Mouse (Mus musculus) MEL (cell line): Measurements from ENCODE around the gene Adtrp.

Experiments
- CTCF ChIP-seq, 3 experiments: IDR thresholded peaks in 2 of 3; conservative IDR thresholded peaks in 1 of 3; 2 replicates each; pipeline ENCODE4 v1.5.1; 2011 to 2012; ENCODE audit warnings: low read length in 3 of 3, low read depth in 2 of 3, mild to moderate bottlenecking in 2 of 3, improper control_type of control experiment in 1 of 3, inconsistent platforms in 1 of 3, mixed read lengths in 1 of 3, moderate library complexity in 1 of 3; ENCODE audit not compliant: control insufficient read depth in 1 of 3, insufficient read depth in 1 of 3, poor library complexity in 1 of 3, severe bottlenecking in 1 of 3
- ELF1 ChIP-seq: IDR thresholded peaks from 2 replicates; pipeline ENCODE4 v1.6.1; 2014; ENCODE audit warnings: low read depth, mild to moderate bottlenecking, inconsistent platforms, low read length, improper control_type of control experiment, moderate library complexity
- EP300 ChIP-seq, 2 experiments: IDR thresholded peaks; 2 replicates each; pipeline ENCODE4 v1.6.1; 2011; ENCODE audit warnings: improper control_type of control experiment in 2 of 2, low read length in 2 of 2, low read depth in 1 of 2, mild to moderate bottlenecking in 1 of 2
- GATA1 ChIP-seq: IDR thresholded peaks from 2 replicates; pipeline ENCODE4 v1.6.1; 2011; ENCODE audit warnings: low read depth, low read length, improper control_type of control experiment
- HCFC1 ChIP-seq: IDR thresholded peaks from 2 replicates; pipeline ENCODE4 v1.6.1; 2012; ENCODE audit warnings: low read depth, mild to moderate bottlenecking, inconsistent platforms, low read length, improper control_type of control experiment, moderate library complexity
- JUND ChIP-seq: IDR thresholded peaks from 2 replicates; pipeline ENCODE4 v1.6.1; 2011; ENCODE audit warnings: low read depth, mild to moderate bottlenecking, improper control_type of control experiment, low read length
- KAT2A ChIP-seq: conservative IDR thresholded peaks from 2 replicates; pipeline ENCODE4 v1.6.1; 2012; ENCODE audit warnings: low read depth, low read length, improper control_type of control experiment, inconsistent platforms
- MXI1 ChIP-seq: IDR thresholded peaks from 2 replicates; pipeline ENCODE4 v1.6.1; 2011; ENCODE audit warnings: mild to moderate bottlenecking, low read depth, low read length, improper control_type of control experiment
- NELFE ChIP-seq: IDR thresholded peaks from 2 replicates; pipeline ENCODE4 v1.6.1; 2011; ENCODE audit warnings: low read depth, low read length, improper control_type of control experiment
- NRF1 ChIP-seq: IDR thresholded peaks from 2 replicates; pipeline ENCODE4 v1.6.1; 2014; ENCODE audit warnings: low read depth, mild to moderate bottlenecking, inconsistent platforms, low read length, improper control_type of control experiment, moderate library complexity; ENCODE audit not compliant: poor library complexity, insufficient read depth, severe bottlenecking
- POLR2A ChIP-seq, 2 experiments: IDR thresholded peaks; 2 replicates each; pipeline ENCODE4 v1.6.1; 2011 to 2012; ENCODE audit warnings: low read length in 2 of 2, mild to moderate bottlenecking in 2 of 2, control low read depth in 1 of 2, improper control_type of control experiment in 1 of 2, low read depth in 1 of 2, moderate library complexity in 1 of 2; ENCODE audit not compliant: control insufficient read depth in 1 of 2, insufficient read depth in 1 of 2, poor library complexity in 1 of 2
- ZKSCAN1 ChIP-seq: IDR thresholded peaks from 2 replicates; pipeline ENCODE4 v1.6.1; 2012; ENCODE audit warnings: low read depth, mild to moderate bottlenecking, inconsistent platforms, low read length, improper control_type of control experiment, moderate library complexity

DNA sequence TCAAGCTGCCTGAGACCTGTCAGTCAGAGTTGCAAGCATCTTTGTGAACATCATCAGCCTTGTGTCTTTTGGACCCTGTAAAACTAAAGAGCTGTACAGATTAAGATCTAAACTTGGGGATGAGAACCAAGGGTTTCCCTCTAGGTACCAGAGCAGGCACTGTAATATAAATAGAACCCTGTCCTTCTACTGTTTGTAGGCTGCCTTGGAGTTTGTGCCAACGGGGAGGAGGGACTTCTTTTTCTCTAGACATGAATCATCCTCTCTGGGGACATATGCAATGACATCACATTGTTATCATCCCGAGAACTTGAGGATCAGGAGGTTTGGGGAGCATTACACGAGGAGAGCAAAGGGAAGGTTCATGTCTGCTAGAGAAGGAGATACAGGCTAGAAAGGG is 24.4 kb downstream of the Adtrp start:
- TF ChIP-seq EP300 (IDR thresholded peaks at IDR 0.05; ENCODE audit: low read depth in 1 of 2, low read length in 2 of 2) (no peak), KAT2A (no peak), MXI1 (no peak), CTCF (IDR thresholded peaks at IDR 0.05 in 2 of 3, conservative IDR thresholded peaks at IDR 0.05 in 1 of 3; ENCODE audit: control insufficient read depth in 1 of 3, insufficient read depth in 1 of 3, low read depth in 2 of 3, low read length in 3 of 3, poor library complexity in 1 of 3, severe bottlenecking in 1 of 3) (no peak), ZKSCAN1 (no peak), NRF1 (no peak), POLR2A (IDR thresholded peaks at IDR 0.05; ENCODE audit: control insufficient read depth in 1 of 2, insufficient read depth in 1 of 2, low read depth in 1 of 2, low read length in 2 of 2, poor library complexity in 1 of 2) (no peak), GATA1 (no peak), HCFC1 (no peak), JUND (no peak), NELFE (no peak), ELF1 (no peak)
